11 mouse cellular contexts compared by ENCODE assay signal in genomic region chr12:11345963-11346362, GRCm38 (mm10).
"Had no signal": no experiment of that assay in that cellular context is flagged by ENCODE, and none has a peak within 500 bp of the region (broad histone marks: within the 10 kb centered on the region; RNA-seq: fewer than 3 reads in every experiment).

No protein-coding gene starts in this region.

- H3K27ac ChIP-seq: layer of hippocampus, adult 2 months; limb, embryonic 10.5 days; liver, embryonic 15.5 days; midbrain, embryonic 13.5 days had no signal

- DNase-seq: kidney, postnatal 10 days; kidney, postnatal 4 days; lung, adult 2 months; lung, postnatal 36 days; right cerebral cortex, postnatal 14 days; thymus, postnatal 4 days had no signal

- H3K36me3 ChIP-seq: limb, embryonic 10.5 days; liver, embryonic 15.5 days; midbrain, embryonic 13.5 days had no signal

- H3K4me2 ChIP-seq: liver, embryonic 11.5 days; liver, embryonic 15.5 days; midbrain, embryonic 13.5 days had no signal

- H3K27me3 ChIP-seq: liver, embryonic 15.5 days; midbrain, embryonic 13.5 days had no signal

- H3K9ac ChIP-seq: liver, embryonic 15.5 days; midbrain, embryonic 13.5 days had no signal

- H3K4me3 ChIP-seq: layer of hippocampus, adult 2 months; limb, embryonic 10.5 days; liver, embryonic 15.5 days; midbrain, embryonic 13.5 days had no signal

- H3K4me1 ChIP-seq: liver, embryonic 15.5 days had no signal

- H3K9me3 ChIP-seq: limb, embryonic 10.5 days; liver, embryonic 15.5 days; midbrain, embryonic 13.5 days had no signal
